Mouse (Mus musculus) small intestine, adult 2 months (tissue): ENCODE data around the gene Slco4c1. TPM values are rescaled to one million over a fixed set of nuclear protein-coding genes. Genes with fewer than 3 reads are reported as not detected.

Experiments
- H3K27ac ChIP-seq: fragments of 200-500 bp; 2 replicates; pipeline ENCODE4 v1.5.1; 2012; ENCODE audit warnings: low read depth, low read length, control low read depth, inconsistent platforms; ENCODE audit not compliant: insufficient read depth
- H3K27me3 ChIP-seq: fragments of 200-500 bp; 2 replicates; pipeline ENCODE4 v1.6.1; 2012; ENCODE audit warnings: mild to moderate bottlenecking, moderate library complexity, low read length, inconsistent platforms; ENCODE audit not compliant: control insufficient read depth, insufficient read depth
- H3K36me3 ChIP-seq: fragments of 200-500 bp; 2 replicates; pipeline ENCODE4 v1.6.1; 2012; ENCODE audit warnings: mild to moderate bottlenecking, low read length, control low read depth, inconsistent platforms; ENCODE audit not compliant: control insufficient read depth, insufficient read depth
- H3K4me1 ChIP-seq: fragments of 200-500 bp; 2 replicates; pipeline ENCODE4 v1.6.1; 2012; ENCODE audit warnings: low read length, inconsistent platforms, mixed read lengths; ENCODE audit not compliant: control insufficient read depth, insufficient read depth, insufficient read length
- H3K4me3 ChIP-seq: fragments of 200-500 bp; 2 replicates; pipeline ENCODE4 v1.5.1; 2012; ENCODE audit warnings: low read depth, mild to moderate bottlenecking, control low read depth, inconsistent platforms, low read length, moderate library complexity
- CTCF ChIP-seq: fragments of 200-500 bp; IDR thresholded peaks from 2 replicates; pipeline ENCODE4 v1.5.1; 2012; ENCODE audit warnings: low read depth, mild to moderate bottlenecking, control low read depth, inconsistent platforms, low read length, moderate library complexity, mixed read lengths; ENCODE audit not compliant: insufficient replicate concordance, insufficient read length; ENCODE audit errors: extremely low read depth
- POLR2A ChIP-seq: fragments of 200-500 bp; IDR thresholded peaks from 2 replicates; pipeline ENCODE4 v1.6.1; 2012; ENCODE audit warnings: low read depth, mild to moderate bottlenecking, control low read depth, inconsistent platforms, low read length, moderate library complexity
- WGBS: fragments of 180-500 bp; shearing (Covaris S2); methylation state at CpG from one replicate; pipeline ENCODE4 v1.1.7; 2018; 5-methylcytosine and 5-hydroxymethylcytosine counted together
- polyA plus RNA-seq: library from polyadenylated mRNA; depleted of rRNA; stranded (reverse); fragments of >200 nt; gene quantifications from 2 replicates; pipeline ENCODE4 v1.2.3, GENCODE M21; 2012

The Slco4c1 gene
- polyA plus RNA-seq, 1 experiment = 0.06 TPM

GRCm38 (mm10) chr1:96846727-96847126 is 25.2 kb downstream of the Slco4c1 start:
- WGBS = 6% methylated on average over 3 of the region's 3 CpGs
- no peak overlapping the region for H3K4me3 ChIP-seq
- no peaks in the 10 kb centered on the region for H3K27me3 ChIP-seq
- TF ChIP-seq POLR2A = no peak
- no peak for TF ChIP-seq CTCF
- no peak overlapping the region for H3K27ac ChIP-seq
- no peaks in the 10 kb centered on the region for H3K4me1 ChIP-seq
- no peaks in the 10 kb centered on the region for H3K36me3 ChIP-seq

- H3K4me3 ChIP-seq = no peak overlapping the region
- 25% methylated on average over 2 of the region's 2 CpGs for WGBS
- H3K27ac ChIP-seq = no peak overlapping the region
- H3K4me1 ChIP-seq = no peaks in the 10 kb centered on the region
- TF ChIP-seq CTCF (no peak), POLR2A (no peak)
- H3K36me3 ChIP-seq = no peaks in the 10 kb centered on the region
- no peaks in the 10 kb centered on the region for H3K27me3 ChIP-seq
These were observed 66.7 kb downstream of the Slco4c1 start for GRCm38 (mm10) chr1:96805287-96805727.

- Histone ChIP-seq H3K27ac (no peak overlapping the region), H3K36me3 (no peaks in the 10 kb centered on the region), H3K4me1 (no peaks in the 10 kb centered on the region), H3K27me3 (no peaks in the 10 kb centered on the region), H3K4me3 (no peak overlapping the region)
- TF ChIP-seq POLR2A (no peak), CTCF (no peak)
These were observed 70.4 kb downstream of the Slco4c1 start for GRCm38 (mm10) chr1:96801595-96801994.

- 81% methylated on average over 4 of the region's 4 CpGs for WGBS
- TF ChIP-seq CTCF = no peak
- TF ChIP-seq POLR2A = no peak
These were observed 77.3 kb downstream of the Slco4c1 start for GRCm38 (mm10) chr1:96794690-96795089.

GRCm38 (mm10) chr1:96794290-96794689 is 77.7 kb downstream of the Slco4c1 start:
- H3K27ac ChIP-seq = no peak overlapping the region
- H3K27me3 ChIP-seq = no peaks in the 10 kb centered on the region
- no peak for TF ChIP-seq POLR2A
- no peak for TF ChIP-seq CTCF
- H3K4me3 ChIP-seq = no peak overlapping the region
- no peaks in the 10 kb centered on the region for H3K36me3 ChIP-seq
- WGBS = 77% methylated on average over 5 of the region's 5 CpGs
- no peaks in the 10 kb centered on the region for H3K4me1 ChIP-seq

More at GRCm38 (mm10) chr1:96794690-96795089, 77.3 kb downstream of the Slco4c1 start:
- H3K27me3 ChIP-seq = no peaks in the 10 kb centered on the region
- H3K27ac ChIP-seq = no peak overlapping the region
- H3K4me1 ChIP-seq = no peaks in the 10 kb centered on the region
- H3K4me3 ChIP-seq = no peak overlapping the region
- no peaks in the 10 kb centered on the region for H3K36me3 ChIP-seq

- H3K27me3 ChIP-seq = no peaks in the 10 kb centered on the region
- 55% methylated on average over 1 of the region's 1 CpGs for WGBS
- no peak overlapping the region for H3K27ac ChIP-seq
- no peaks in the 10 kb centered on the region for H3K36me3 ChIP-seq
- H3K4me1 ChIP-seq = no peaks in the 10 kb centered on the region
- H3K4me3 ChIP-seq = no peak overlapping the region
- no peak for TF ChIP-seq POLR2A
- TF ChIP-seq CTCF = no peak
These were observed 82.7 kb downstream of the Slco4c1 start for GRCm38 (mm10) chr1:96789268-96789667.

GRCm38 (mm10) chr1:96774174-96774573 is 97.8 kb downstream of the Slco4c1 start:
- 91% methylated on average over 4 of the region's 4 CpGs for WGBS
- H3K4me1 ChIP-seq = no peaks in the 10 kb centered on the region
- TF ChIP-seq POLR2A = no peak
- no peak for TF ChIP-seq CTCF
- H3K36me3 ChIP-seq = no peaks in the 10 kb centered on the region
- H3K27ac ChIP-seq = no peak overlapping the region
- no peak overlapping the region for H3K4me3 ChIP-seq
- H3K27me3 ChIP-seq = no peaks in the 10 kb centered on the region
